Mouse (Mus musculus) MEL (cell line): ENCODE results near the gene Cavin4.

Experiments
- CTCF ChIP-seq, 3 experiments: IDR thresholded peaks in 2 of 3; conservative IDR thresholded peaks in 1 of 3; 2 replicates each; pipeline ENCODE4 v1.5.1; 2011 to 2012; ENCODE audit warnings: low read length in 3 of 3, low read depth in 2 of 3, mild to moderate bottlenecking in 2 of 3, improper control_type of control experiment in 1 of 3, inconsistent platforms in 1 of 3, mixed read lengths in 1 of 3, moderate library complexity in 1 of 3; ENCODE audit not compliant: control insufficient read depth in 1 of 3, insufficient read depth in 1 of 3, poor library complexity in 1 of 3, severe bottlenecking in 1 of 3
- MAFK ChIP-seq: IDR thresholded peaks from 2 replicates; pipeline ENCODE4 v1.6.1; 2011; ENCODE audit warnings: low read depth, mild to moderate bottlenecking, low read length, improper control_type of control experiment, borderline replicate concordance
- TAL1 ChIP-seq: IDR thresholded peaks from 2 replicates; pipeline ENCODE4 v1.6.1; 2012; ENCODE audit warnings: mild to moderate bottlenecking, inconsistent platforms, low read length, moderate library complexity, mixed read lengths
- ZMIZ1 ChIP-seq: IDR thresholded peaks from 2 replicates; pipeline ENCODE4 v1.6.1; 2012; ENCODE audit warnings: low read depth, mild to moderate bottlenecking, inconsistent platforms, low read length, improper control_type of control experiment, moderate library complexity

DNA sequence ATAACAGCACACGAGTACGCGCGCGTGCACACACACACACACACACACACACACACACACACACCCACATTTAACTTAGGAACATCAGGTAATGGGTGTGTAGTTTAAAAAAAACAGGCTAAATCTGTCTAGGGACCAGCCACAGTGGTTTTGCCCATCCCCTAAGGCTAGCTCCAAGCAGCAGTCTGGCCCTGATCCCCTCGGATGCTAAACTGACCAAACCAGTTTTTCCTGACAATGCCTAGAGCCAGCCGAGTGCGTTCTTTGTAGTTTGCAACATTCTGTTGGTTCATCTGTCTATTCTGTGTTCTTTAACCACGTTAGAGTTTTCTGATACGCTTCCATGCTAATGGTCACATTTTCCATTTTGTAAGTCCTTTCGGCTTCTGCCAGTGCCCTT lies 34.0 kb downstream of the Cavin4 start:
- TF ChIP-seq ZMIZ1 (no peak), TAL1 (no peak), CTCF (IDR thresholded peaks at IDR 0.05 in 2 of 3, conservative IDR thresholded peaks at IDR 0.05 in 1 of 3; ENCODE audit: control insufficient read depth in 1 of 3, insufficient read depth in 1 of 3, low read depth in 2 of 3, low read length in 3 of 3, poor library complexity in 1 of 3, severe bottlenecking in 1 of 3) (no peak), MAFK (no peak)
